Mouse (Mus musculus) CD4-positive, CD25-positive, alpha-beta regulatory T cell, adult 4 months (primary cell): ENCODE measurements around the gene Sbk3. TPM values are rescaled to one million over a fixed set of nuclear protein-coding genes. Genes with fewer than 3 reads are reported as not detected.

ENCODE experiments used
- polyA plus RNA-seq, 2 experiments: library from polyadenylated mRNA; unstranded; fragments of 100-300 nt; shearing (Covaris generic); gene quantifications; one replicate each; pipeline ENCODE4 v1.2.1; 2017

The Sbk3 gene
- polyA plus RNA-seq, 2 experiments from 2014 or later: not detected

Other genes starting within 250 kb of the Sbk3 start
- gene Tmem150b, start 245.9 kb downstream of the Sbk3 start, polyA plus RNA-seq: under 1 TPM in 1 of 2 experiments, not detected in 1; 0.47 TPM
- gene Kmt5c, start 231.1 kb downstream of the Sbk3 start, polyA plus RNA-seq: 10 to 100 TPM; 22.9 to 25.8 TPM
- gene Cox6b2, start 218.1 kb downstream of the Sbk3 start, polyA plus RNA-seq: 1 to 10 TPM in 1 of 2 experiments, not detected in 1; 2.1 TPM
- not detected for gene Fam71e2, start 199.9 kb downstream of the Sbk3 start, polyA plus RNA-seq
- gene Il11, start 188.3 kb downstream of the Sbk3 start, polyA plus RNA-seq: under 1 TPM in 1 of 2 experiments, not detected in 1; 0.16 TPM
- gene Tmem190, start 188.2 kb downstream of the Sbk3 start, polyA plus RNA-seq: not detected
- gene Tmem238, start 181.5 kb downstream of the Sbk3 start, polyA plus RNA-seq: under 1 TPM in 1 of 2 experiments, not detected in 1; 0.86 TPM
- 100 to 1,000 TPM; 446 to 574 TPM for gene Rpl28, start 178.3 kb downstream of the Sbk3 start, polyA plus RNA-seq
- gene Ube2s, start 158.6 kb downstream of the Sbk3 start, polyA plus RNA-seq: 10 to 100 TPM; 25.0 to 25.3 TPM
- under 1 TPM in 1 of 2 experiments, not detected in 1; 0.11 TPM for gene Shisa7, start 126.5 kb downstream of the Sbk3 start, polyA plus RNA-seq
- gene Isoc2b, start 100.9 kb downstream of the Sbk3 start, polyA plus RNA-seq: 10 to 100 TPM; 29.1 to 47.3 TPM
- gene Isoc2a, start 94.0 kb downstream of the Sbk3 start, polyA plus RNA-seq: under 1 TPM; 0.35 to 0.47 TPM
- not detected for gene Gm36210, start 64.7 kb downstream of the Sbk3 start, polyA plus RNA-seq
- 1 to 10 TPM in 1 of 2 experiments, under 1 TPM in 1; 0.99 to 1.5 TPM for gene Zfp628, start 56.0 kb downstream of the Sbk3 start, polyA plus RNA-seq
- gene Nat14, start 49.1 kb downstream of the Sbk3 start, polyA plus RNA-seq: under 1 TPM in 1 of 2 experiments, not detected in 1; 0.61 TPM
- gene Ssc5d, start 45.4 kb downstream of the Sbk3 start, polyA plus RNA-seq: under 1 TPM in 1 of 2 experiments, not detected in 1; 0.12 TPM
- not detected for gene Sbk2, start 6.8 kb downstream of the Sbk3 start, polyA plus RNA-seq
- gene Zfp579, start 25.0 kb upstream of the Sbk3 start, polyA plus RNA-seq: 1 to 10 TPM; 3.6 to 6.4 TPM
- gene Zfp524, start 43.2 kb upstream of the Sbk3 start, polyA plus RNA-seq: 10 to 100 TPM; 44.1 to 45.4 TPM
- gene Fiz1, start 43.5 kb upstream of the Sbk3 start, polyA plus RNA-seq: 10 to 100 TPM in 1 of 2 experiments, 1 to 10 TPM in 1; 9.5 to 12.0 TPM
- gene Gm44973, start 44.3 kb upstream of the Sbk3 start, polyA plus RNA-seq: 1 to 10 TPM; 7.9 to 8.9 TPM
- 10 to 100 TPM in 1 of 2 experiments, 1 to 10 TPM in 1; 3.5 to 12.3 TPM for gene Zfp865, start 49.2 kb upstream of the Sbk3 start, polyA plus RNA-seq
- under 1 TPM in 1 of 2 experiments, not detected in 1; 0.58 TPM for gene Ccdc106, start 49.4 kb upstream of the Sbk3 start, polyA plus RNA-seq
- not detected for gene 4632433K11Rik, start 63.0 kb upstream of the Sbk3 start, polyA plus RNA-seq
- 1 to 10 TPM; 4.5 to 9.3 TPM for gene Zfp784, start 67.3 kb upstream of the Sbk3 start, polyA plus RNA-seq
- gene Zfp580, start 80.4 kb upstream of the Sbk3 start, polyA plus RNA-seq: under 1 TPM in 1 of 2 experiments, not detected in 1; 0.69 TPM
- 10 to 100 TPM; 27.5 to 28.2 TPM for gene U2af2, start 91.0 kb upstream of the Sbk3 start, polyA plus RNA-seq
- 1 to 10 TPM; 4.0 to 7.2 TPM for gene Epn1, start 109.1 kb upstream of the Sbk3 start, polyA plus RNA-seq
- gene Rfpl4, start 145.8 kb upstream of the Sbk3 start, polyA plus RNA-seq: under 1 TPM in 1 of 2 experiments, not detected in 1; 0.51 TPM
- under 1 TPM in 1 of 2 experiments, not detected in 1; 0.44 TPM for gene Rasl2-9, start 154.8 kb upstream of the Sbk3 start, polyA plus RNA-seq
- gene Vmn1r55, start 178.5 kb upstream of the Sbk3 start, polyA plus RNA-seq: under 1 TPM in 1 of 2 experiments, not detected in 1; 0.08 TPM
- gene Vmn1r56, start 225.6 kb upstream of the Sbk3 start, polyA plus RNA-seq: not detected
- not detected for gene Vmn1r57, start 247.3 kb upstream of the Sbk3 start, polyA plus RNA-seq